Mouse (Mus musculus) fibroblast of lung, adult 2 months (primary cell): ENCODE measurements around the gene Baiap2l1.
"Not testable (repeated sequence)": the region's sequence is repeated elsewhere in the genome, so short reads cannot be mapped to it uniquely, and the experiment has no call there.

ENCODE experiments used
- DNase-seq: peaks from one replicate; pipeline ENCODE4 v3.0.0-alpha.2; 2011; ENCODE audit warnings: low read depth

The Baiap2l1 gene

GRCm38 (mm10) chr5:144357881-144358591 is at the start of gene Baiap2l1:
Gene Baiap2l1, minus strand, starts transcription at chr5:144358112.
- peak; percentile 82 for DNase-seq

- no peak for DNase-seq
Observed at GRCm38 (mm10) chr5:144406256-144406655, 48.3 kb upstream of the Baiap2l1 start.

- DNase-seq, result no peak
Observed at GRCm38 (mm10) chr5:144400821-144401220, 42.9 kb upstream of the Baiap2l1 start.

DNA sequence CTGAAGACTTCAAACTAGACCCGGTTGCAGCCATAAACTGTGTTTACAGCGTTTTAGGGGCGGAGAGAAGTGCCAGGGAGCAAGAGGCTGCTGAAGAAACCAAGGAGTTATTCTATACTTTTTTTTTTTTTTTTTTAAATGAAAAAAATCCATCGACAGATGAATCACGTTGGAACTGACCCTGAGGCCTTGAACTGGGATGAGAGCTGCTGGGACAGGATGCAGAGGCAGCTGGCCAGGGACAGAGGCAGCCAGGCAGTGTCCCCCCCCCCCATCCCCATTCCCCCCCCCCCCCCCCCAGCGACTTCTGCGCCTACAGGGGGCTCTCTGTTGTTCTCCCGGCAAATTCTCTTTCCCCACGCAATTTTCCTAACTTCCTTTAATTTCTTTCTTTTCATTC is 39.7 kb upstream of the Baiap2l1 start:
- DNase-seq, result no peak

DNA sequence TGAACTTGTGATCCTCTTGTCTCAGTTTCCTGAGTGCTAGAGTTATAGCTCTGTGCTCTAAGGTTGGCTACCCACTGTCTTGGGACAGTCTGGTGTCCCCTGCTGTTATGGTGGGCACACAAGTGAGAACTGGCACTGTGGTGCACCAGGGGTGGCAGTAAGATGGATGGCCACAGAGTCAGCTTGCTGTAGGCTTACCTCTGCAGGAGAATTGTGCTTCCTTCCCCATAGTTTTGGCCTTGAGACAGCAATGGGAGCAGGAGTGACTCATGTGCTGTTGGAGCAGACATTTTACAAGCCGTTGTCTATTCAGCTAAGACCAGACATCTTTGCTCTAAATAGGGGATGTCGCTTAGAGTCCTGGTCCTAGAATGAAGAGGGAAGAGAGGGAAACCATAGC is 36.2 kb upstream of the Baiap2l1 start:
- no peak for DNase-seq

GRCm38 (mm10) chr5:144387851-144388250 is 29.9 kb upstream of the Baiap2l1 start:
- DNase-seq, result no peak

DNA sequence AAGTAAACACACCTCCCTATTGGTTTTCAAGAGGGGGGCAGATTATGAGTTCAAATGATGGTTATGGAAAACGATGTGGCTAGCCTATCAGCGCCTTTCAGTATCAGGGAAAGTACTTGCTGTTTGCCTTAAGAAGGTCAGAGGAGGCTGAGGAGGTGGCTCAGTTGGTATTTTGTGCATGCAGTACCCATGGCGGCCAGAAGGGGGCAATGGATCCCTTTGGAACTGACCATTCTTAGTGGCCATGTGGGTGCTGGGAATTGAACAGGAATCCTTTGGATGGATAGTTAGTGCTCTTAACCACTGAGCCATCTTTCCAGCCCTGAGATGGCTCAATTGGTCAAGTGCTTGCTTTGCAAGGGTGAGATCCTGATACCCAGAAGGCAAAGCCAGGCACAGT is 26.0 kb upstream of the Baiap2l1 start:
- DNase-seq, result no peak

GRCm38 (mm10) chr5:144381782-144382181 is 23.9 kb upstream of the Baiap2l1 start:
- DNase-seq, result no peak

GRCm38 (mm10) chr5:144380689-144381088 is 22.8 kb upstream of the Baiap2l1 start:
- no peak for DNase-seq

- no peak for DNase-seq
Observed at GRCm38 (mm10) chr5:144379431-144379830, 21.5 kb upstream of the Baiap2l1 start.

- no peak for DNase-seq
Observed at GRCm38 (mm10) chr5:144372885-144373284, 15.0 kb upstream of the Baiap2l1 start.

- no peak for DNase-seq
Observed at GRCm38 (mm10) chr5:144372177-144372576, 14.3 kb upstream of the Baiap2l1 start.

GRCm38 (mm10) chr5:144370986-144371385 is 13.1 kb upstream of the Baiap2l1 start:
- DNase-seq, result no peak

DNA sequence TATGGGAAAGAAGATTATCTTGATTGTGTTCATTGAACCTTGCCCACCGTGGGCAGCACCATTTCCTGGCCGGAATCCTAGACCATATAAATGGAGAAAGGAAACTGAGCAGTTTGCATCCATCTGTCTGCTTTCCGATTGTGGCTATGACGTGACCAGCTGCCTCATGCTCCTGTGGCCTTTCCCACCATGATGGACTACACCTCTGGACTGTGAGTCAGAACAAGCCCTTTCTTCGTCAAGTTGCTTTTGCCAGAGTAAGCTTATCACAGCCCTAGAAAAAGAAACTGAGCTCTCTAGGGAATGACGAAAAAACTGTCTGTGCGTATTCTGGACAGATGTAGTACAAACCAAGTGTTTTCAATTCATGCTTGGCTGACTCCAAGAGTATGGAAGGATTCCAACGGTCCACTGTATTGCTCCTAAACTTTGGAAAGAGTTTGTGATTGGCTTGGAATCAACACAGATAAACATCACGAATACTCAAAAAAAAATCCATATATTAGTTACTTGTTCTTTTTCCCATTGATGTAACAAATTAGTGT is 10.8 kb upstream of the Baiap2l1 start:
- DNase-seq, result peak; percentile 54

DNA sequence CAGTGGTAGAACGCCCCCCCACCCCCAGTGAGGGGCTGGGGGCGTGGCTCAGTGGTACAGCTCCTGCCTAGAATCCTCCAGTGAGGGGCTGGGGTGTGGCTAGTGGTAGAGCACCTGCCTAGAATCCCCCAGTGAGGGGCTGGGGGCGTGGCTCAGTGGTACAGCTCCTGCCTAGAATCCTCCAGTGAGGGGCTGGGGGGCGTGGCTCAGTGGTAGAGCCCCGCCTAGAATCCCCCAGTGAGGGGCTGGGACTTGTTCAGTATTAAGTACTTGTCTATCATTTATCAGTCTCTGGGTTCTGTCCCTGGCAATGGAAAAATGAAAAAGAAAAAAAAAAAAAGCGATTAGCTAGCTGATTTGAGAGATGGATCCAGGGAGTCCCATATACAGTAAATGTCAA is 8.6 kb upstream of the Baiap2l1 start:
- DNase-seq, result not testable (repeated sequence)

GRCm38 (mm10) chr5:144364680-144365357 is 6.9 kb upstream of the Baiap2l1 start:
- DNase-seq, result no peak

- no peak for DNase-seq
Observed at GRCm38 (mm10) chr5:144360346-144360745, 2.4 kb upstream of the Baiap2l1 start.

DNA sequence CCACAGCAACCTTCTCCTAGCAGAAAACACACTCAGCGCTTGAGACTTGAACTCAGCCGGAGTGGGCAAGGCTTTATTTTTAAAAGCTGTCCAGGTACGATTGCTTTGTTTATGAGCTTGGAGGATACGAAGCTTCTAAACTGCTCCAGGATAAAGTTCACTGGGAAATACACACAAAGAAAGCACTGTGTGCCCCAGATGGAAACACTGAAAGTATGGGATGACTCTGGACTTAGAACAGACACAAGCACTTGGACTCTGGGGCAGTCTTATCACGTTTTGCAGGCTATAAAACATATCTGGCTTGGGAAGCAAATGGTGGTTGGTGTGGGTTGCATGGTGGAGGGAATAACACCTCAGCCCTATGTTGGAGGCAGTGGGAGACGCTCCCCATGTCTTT is 2.0 kb upstream of the Baiap2l1 start:
- DNase-seq, result no peak

GRCm38 (mm10) chr5:144358592-144358917 is 643 bp upstream of the Baiap2l1 start:
- no peak for DNase-seq

DNA sequence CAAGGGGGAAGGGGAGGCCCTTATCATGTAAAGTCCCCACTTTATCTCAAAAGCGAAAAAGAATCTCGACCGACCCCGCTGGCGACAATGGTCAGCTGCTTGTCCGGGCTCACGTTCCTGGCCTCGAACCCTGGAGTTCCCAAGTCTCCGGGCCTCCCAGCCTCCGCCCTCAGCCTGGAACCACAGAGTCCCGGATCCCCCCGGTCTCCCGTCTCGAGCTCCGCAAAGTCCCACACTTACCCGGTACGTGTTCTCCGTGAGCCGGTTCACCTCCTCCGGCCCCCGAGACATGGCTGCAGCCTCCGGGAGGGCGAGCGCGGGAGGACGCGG is 396 bp downstream of the Baiap2l1 start:
- DNase-seq, result no peak

GRCm38 (mm10) chr5:144356776-144357455 is 996 bp downstream of the Baiap2l1 start:
- peak; percentile 46 for DNase-seq

DNA sequence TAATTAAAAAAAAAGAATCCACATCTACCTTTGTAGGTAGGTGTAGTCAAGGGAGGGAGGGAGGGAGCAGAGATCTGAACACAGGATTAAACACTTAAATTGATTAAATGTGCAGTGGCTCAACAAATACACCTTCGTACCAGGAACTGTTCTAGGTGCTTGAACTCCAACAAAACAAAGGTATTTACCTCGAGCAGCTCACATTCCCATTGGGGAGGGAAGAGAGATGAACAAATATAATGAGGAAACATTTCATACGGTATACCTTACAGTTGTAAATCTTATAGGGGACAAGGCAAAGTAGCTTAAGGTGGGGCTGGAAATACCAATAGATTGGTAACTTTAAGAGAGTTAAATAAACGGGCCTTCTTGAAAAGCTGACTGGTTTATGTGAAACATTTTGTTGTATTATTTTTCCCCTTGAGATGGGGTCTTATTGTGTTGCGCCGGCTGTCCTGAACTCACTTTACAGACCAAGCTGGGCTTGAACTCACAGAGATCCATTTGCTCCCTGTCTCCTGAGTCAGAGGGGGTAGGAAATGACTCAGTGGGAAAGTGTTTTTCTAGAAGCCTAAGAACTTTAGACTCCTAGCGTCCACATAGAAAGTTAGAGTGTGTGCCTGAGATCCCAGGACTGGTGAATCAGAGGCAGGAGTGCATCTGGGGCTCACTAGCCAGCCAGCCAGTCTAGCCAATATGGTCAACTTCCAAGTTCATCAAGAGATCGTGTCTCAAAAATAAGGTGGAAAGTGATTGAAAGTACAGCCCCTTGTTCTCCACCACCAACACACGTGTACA is 5.5 kb downstream of the Baiap2l1 start:
- DNase-seq, result peak; percentile 56
